Mouse (Mus musculus) intestine, embryonic 14.5 days (tissue): ENCODE results near the gene Mcf2l. TPM values are rescaled to one million over a fixed set of nuclear protein-coding genes. Genes with fewer than 3 reads are reported as not detected.

ENCODE experiments used
- ATAC-seq: fragments of 200-750 bp; cut with Nextera tagmentation; replicated peaks from 2 replicates; pipeline ENCODE4 v1.8.0; 2017; ENCODE audit warnings: low read depth, moderate number of reproducible peaks, moderate TSS enrichment, moderate library complexity; ENCODE audit not compliant: low FRiP score, low TSS enrichment
- DNase-seq: peaks from one replicate; pipeline ENCODE4 v3.0.0-alpha.2; 2018; ENCODE audit warnings: low spot score
- H3K27ac ChIP-seq: fragments of 300-500 bp; sonication (generic); 2 replicates; pipeline ENCODE4 v1.5.1; 2014; ENCODE audit warnings: low read depth, mild to moderate bottlenecking, control low read depth
- H3K27me3 ChIP-seq: fragments of 300-500 bp; sonication (generic); replicated peaks from 2 replicates; pipeline ENCODE4 v1.6.1; 2014; ENCODE audit warnings: low read length, control low read depth; ENCODE audit not compliant: control insufficient read depth, insufficient read depth
- H3K36me3 ChIP-seq: fragments of 300-500 bp; sonication (generic); 2 replicates; pipeline ENCODE4 v1.6.1; 2014; ENCODE audit warnings: low read length, control low read depth; ENCODE audit not compliant: control insufficient read depth, insufficient read depth
- H3K4me1 ChIP-seq: fragments of 300-500 bp; sonication (generic); replicated peaks from 2 replicates; pipeline ENCODE4 v1.6.1; 2014; ENCODE audit warnings: low read length, control low read depth, mixed read lengths; ENCODE audit not compliant: control insufficient read depth, insufficient read depth
- H3K4me2 ChIP-seq: fragments of 300-500 bp; sonication (generic); 2 replicates; pipeline ENCODE4 v1.6.1; 2014; ENCODE audit warnings: low read length
- H3K4me3 ChIP-seq: fragments of 300-500 bp; sonication (generic); 2 replicates; pipeline ENCODE4 v1.5.1; 2014; ENCODE audit warnings: low read depth, low read length, control low read depth, mixed read lengths
- H3K9ac ChIP-seq: fragments of 300-500 bp; sonication (generic); 2 replicates; pipeline ENCODE4 v1.6.1; 2014; ENCODE audit warnings: mild to moderate bottlenecking, low read length
- H3K9me3 ChIP-seq: fragments of 300-500 bp; sonication (generic); 2 replicates; pipeline ENCODE4 v1.6.1; 2016; ENCODE audit warnings: low read length, control low read depth; ENCODE audit not compliant: control insufficient read depth
- WGBS: fragments of 180-500 bp; shearing (Covaris S2); extraction: QIAGEN DNeasy Blood & Tissue Kit; methylation state at CpG from one replicate; pipeline ENCODE4 v1.1.7; 2014; 5-methylcytosine and 5-hydroxymethylcytosine counted together
- polyA plus RNA-seq: library from polyadenylated mRNA; unstranded; fragments of >200 nt; fragmentation: Nextera tagmentation; extraction: Ambion mirVana; gene quantifications from 2 replicates; pipeline ENCODE4 v1.2.1, GENCODE M21; 2014

Mcf2l gene
- polyA plus RNA-seq, 1 experiment from 2014 or later, result 17.4 TPM

- Histone ChIP-seq H3K9ac (no peak overlapping the region), H3K4me3 (no peak overlapping the region), H3K9me3 (no peaks in the 10 kb centered on the region), H3K4me1 (no peaks in the 10 kb centered on the region; the same call in 1 of the 2 replicates), H3K36me3 (peaks cover 6% of the 10 kb centered on the region; the same call in 1 of the 2 replicates), H3K27ac (no peak overlapping the region), H3K4me2 (no peak overlapping the region), H3K27me3 (no peaks in the 10 kb centered on the region)
- DNase-seq, result no peak
- ATAC-seq, result no peak
- WGBS, result 80% methylated on average over 2 of the region's 2 CpGs
These were observed 87.0 kb downstream of the Mcf2l start for GRCm38 (mm10) chr8:12960609-12961008.

GRCm38 (mm10) chr8:12961211-12961610 lies 87.6 kb downstream of the Mcf2l start:
- WGBS, result 69% methylated on average over 2 of the region's 2 CpGs

GRCm38 (mm10) chr8:12961821-12962534 lies 88.4 kb downstream of the Mcf2l start:
- H3K27ac ChIP-seq, result no peak overlapping the region
- H3K4me1 ChIP-seq, result no peaks in the 10 kb centered on the region; the same call in 1 of the 2 replicates
- DNase-seq, result no peak
- H3K27me3 ChIP-seq, result no peaks in the 10 kb centered on the region
- H3K9me3 ChIP-seq, result no peaks in the 10 kb centered on the region
- H3K36me3 ChIP-seq, result peaks cover 6% of the 10 kb centered on the region; the same call in 1 of the 2 replicates
- WGBS, result 64% methylated on average over 8 of the region's 8 CpGs
- no peak for ATAC-seq
- no peak overlapping the region for H3K9ac ChIP-seq
- no peak overlapping the region for H3K4me3 ChIP-seq
- H3K4me2 ChIP-seq, result no peak overlapping the region

More at GRCm38 (mm10) chr8:12961211-12961610, 87.6 kb downstream of the Mcf2l start:
- DNase-seq (no peak), ATAC-seq (no peak)
- Histone ChIP-seq H3K27me3 (no peaks in the 10 kb centered on the region), H3K9ac (no peak overlapping the region), H3K36me3 (peaks cover 6% of the 10 kb centered on the region; the same call in 1 of the 2 replicates), H3K4me2 (no peak overlapping the region), H3K4me1 (no peaks in the 10 kb centered on the region; the same call in 1 of the 2 replicates), H3K4me3 (no peak overlapping the region), H3K27ac (no peak overlapping the region), H3K9me3 (no peaks in the 10 kb centered on the region)

GRCm38 (mm10) chr8:12962541-12963380 lies 89.2 kb downstream of the Mcf2l start:
- ATAC-seq (no peak), DNase-seq (no peak)
- Histone ChIP-seq H3K4me2 (no peak overlapping the region), H3K27ac (no peak overlapping the region), H3K4me3 (no peak overlapping the region), H3K9ac (no peak overlapping the region), H3K9me3 (no peaks in the 10 kb centered on the region), H3K4me1 (no peaks in the 10 kb centered on the region), H3K27me3 (no peaks in the 10 kb centered on the region), H3K36me3 (peaks cover 6% of the 10 kb centered on the region; the same call in 1 of the 2 replicates)
- 60% methylated on average over 13 of the region's 13 CpGs for WGBS

- H3K4me2 ChIP-seq, result no peak overlapping the region
- ATAC-seq (no peak), DNase-seq (no peak)
- no peaks in the 10 kb centered on the region for H3K9me3 ChIP-seq
- H3K27me3 ChIP-seq, result no peaks in the 10 kb centered on the region
- H3K27ac ChIP-seq, result no peak overlapping the region
- no peaks in the 10 kb centered on the region for H3K4me1 ChIP-seq
- H3K36me3 ChIP-seq, result no peaks in the 10 kb centered on the region; the same call in 1 of the 2 replicates
- no peak overlapping the region for H3K9ac ChIP-seq
- H3K4me3 ChIP-seq, result no peak overlapping the region
- WGBS, result 85% methylated on average over 11 of the region's 11 CpGs
These were observed 102.7 kb downstream of the Mcf2l start for GRCm38 (mm10) chr8:12976290-12976689.

GRCm38 (mm10) chr8:12976723-12977122 lies 103.1 kb downstream of the Mcf2l start:
- WGBS, result 24% methylated on average over 5 of the region's 5 CpGs
- no peak overlapping the region for H3K27ac ChIP-seq
- no peak overlapping the region for H3K4me2 ChIP-seq
- ATAC-seq (no peak), DNase-seq (no peak)
- H3K36me3 ChIP-seq, result no peaks in the 10 kb centered on the region; the same call in 1 of the 2 replicates
- H3K4me3 ChIP-seq, result no peak overlapping the region
- H3K9ac ChIP-seq, result no peak overlapping the region
- no peaks in the 10 kb centered on the region for H3K4me1 ChIP-seq
- H3K9me3 ChIP-seq, result no peaks in the 10 kb centered on the region
- H3K27me3 ChIP-seq, result no peaks in the 10 kb centered on the region

- 62% methylated on average over 12 of the region's 12 CpGs for WGBS
- no peak overlapping the region for H3K9ac ChIP-seq
- H3K4me2 ChIP-seq, result no peak overlapping the region
- no peak for ATAC-seq
- no peak overlapping the region for H3K4me3 ChIP-seq
- no peaks in the 10 kb centered on the region for H3K9me3 ChIP-seq
- DNase-seq, result no peak
- no peaks in the 10 kb centered on the region for H3K4me1 ChIP-seq
- H3K36me3 ChIP-seq, result no peaks in the 10 kb centered on the region; the same call in 1 of the 2 replicates
- no peak overlapping the region for H3K27ac ChIP-seq
- no peaks in the 10 kb centered on the region for H3K27me3 ChIP-seq
These were observed 103.7 kb downstream of the Mcf2l start for GRCm38 (mm10) chr8:12977325-12977724.

- no peaks in the 10 kb centered on the region for H3K27me3 ChIP-seq
- DNase-seq (no peak), ATAC-seq (no peak; the same call in 1 of the 2 replicates)
- H3K9me3 ChIP-seq, result no peaks in the 10 kb centered on the region
- no peak overlapping the region for H3K27ac ChIP-seq
- no peaks in the 10 kb centered on the region for H3K4me1 ChIP-seq
- no peak overlapping the region for H3K4me2 ChIP-seq
- no peak overlapping the region for H3K9ac ChIP-seq
- no peak overlapping the region for H3K4me3 ChIP-seq
- 50% methylated on average over 2 of the region's 2 CpGs for WGBS
- H3K36me3 ChIP-seq, result no peaks in the 10 kb centered on the region; the same call in 1 of the 2 replicates
These were observed 104.7 kb downstream of the Mcf2l start for GRCm38 (mm10) chr8:12978308-12978707.
